Mouse (Mus musculus): ENCODE measurements around the gene Msln.

GRCm38 (mm10) chr17:25762591-25762990, 8.4 kb upstream of the Msln start:
- TF ChIP-seq CTCF (IDR thresholded peaks at IDR 0.05; ENCODE audit: control insufficient read depth, insufficient read depth, insufficient replicate concordance, low read depth, low read length) (no peak), POLR2A (IDR thresholded peaks at IDR 0.05; ENCODE audit: control insufficient read depth, low read depth, low read length) (no peak)

Measured in testis, adult 2 months (tissue).